Mouse (Mus musculus): Measurements from ENCODE around the gene F12.

DNA sequence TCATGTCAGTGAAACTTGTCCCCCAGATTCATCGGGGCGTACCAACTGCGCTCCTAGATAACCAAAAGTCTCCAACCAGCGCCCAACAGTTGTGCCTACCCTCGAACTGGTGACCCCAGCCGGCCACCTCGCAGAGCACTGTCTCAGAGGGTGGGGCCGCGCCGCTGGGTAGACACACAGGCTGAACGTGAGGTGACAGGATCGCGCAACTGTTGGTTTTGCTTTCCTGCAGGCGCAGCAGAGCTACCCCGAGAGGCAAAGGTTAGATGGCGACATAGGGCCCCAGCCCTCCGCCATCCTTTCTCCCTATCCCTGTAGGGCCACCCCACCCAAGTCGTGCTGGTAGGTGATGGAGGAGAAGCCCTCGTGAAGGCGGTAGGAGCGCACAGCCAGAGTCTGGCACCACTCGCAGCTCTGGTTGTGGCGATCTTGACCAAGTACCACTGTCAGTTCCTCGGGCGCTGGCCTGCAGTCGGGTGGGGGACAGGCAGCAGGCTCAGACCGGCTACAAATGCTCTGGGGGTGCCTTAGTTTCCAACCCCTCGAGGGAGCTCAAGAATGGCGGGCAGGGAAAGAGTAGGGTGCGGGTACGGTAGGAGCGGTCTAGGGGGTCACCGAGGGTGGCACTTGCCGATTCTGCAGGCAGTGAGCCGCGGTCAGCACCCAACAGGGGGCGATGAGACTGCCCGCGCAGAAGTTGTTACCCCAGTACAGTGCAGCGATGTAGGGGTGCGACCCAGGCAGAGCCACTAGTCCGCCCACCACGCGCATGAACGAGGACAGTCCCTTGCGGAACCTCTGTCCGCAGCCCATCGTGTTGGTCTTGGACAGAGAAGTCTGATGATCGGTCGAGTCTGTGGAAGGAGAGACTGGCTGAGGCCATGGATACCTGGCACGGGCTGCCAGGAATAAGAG, 6.3 kb downstream of the F12 start:
- TF ChIP-seq POLR2A (IDR thresholded peaks at IDR 0.05; ENCODE audit: control insufficient read depth, extremely low read depth, insufficient read depth, low read length, poor library complexity) (no peak), CTCF (IDR thresholded peaks at IDR 0.05; ENCODE audit: borderline replicate concordance, control insufficient read depth, extremely low read depth, insufficient read depth, low read length, poor library complexity) (no peak)
